Mouse (Mus musculus): Measurements from ENCODE around the gene Hdac10.

Hdac10 gene

DNA sequence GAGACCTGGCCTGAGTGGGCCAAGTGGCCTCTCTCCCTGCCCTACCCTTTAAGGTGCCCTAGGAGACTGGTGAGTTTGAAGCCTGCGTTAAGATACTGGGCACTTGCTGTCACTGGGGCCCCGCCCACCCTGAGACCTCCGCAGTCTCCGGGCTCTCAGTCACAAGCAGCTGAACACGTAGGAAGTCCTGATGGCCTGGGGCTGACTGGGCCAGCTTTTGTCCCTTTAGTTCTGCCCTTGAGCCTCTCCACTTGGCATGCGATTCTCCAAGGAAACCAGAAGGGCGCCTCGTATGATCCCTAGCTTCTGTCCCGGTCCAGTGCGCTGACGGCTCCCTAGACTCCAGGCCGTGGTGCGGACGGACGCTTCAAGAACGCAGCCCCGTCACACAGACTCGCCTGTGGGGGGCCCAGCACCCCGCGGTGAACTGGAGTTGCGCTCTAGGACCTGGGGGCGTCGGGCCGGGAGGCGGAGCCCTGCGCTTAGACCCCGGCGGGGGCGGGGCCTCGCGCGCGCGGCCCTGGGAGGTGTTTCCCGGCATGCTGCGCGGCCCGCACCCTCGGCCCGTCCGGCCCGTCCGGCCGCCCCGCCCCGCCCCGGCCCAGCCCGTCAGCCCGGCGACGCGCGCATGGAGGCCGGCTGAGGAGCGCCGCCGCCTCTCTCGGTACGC lies 52.9 kb downstream of the Hdac10 start:
- DNase-seq (ENCODE audit: low spot score in 2 of 2), result peak; percentile 83 to 91

DNA sequence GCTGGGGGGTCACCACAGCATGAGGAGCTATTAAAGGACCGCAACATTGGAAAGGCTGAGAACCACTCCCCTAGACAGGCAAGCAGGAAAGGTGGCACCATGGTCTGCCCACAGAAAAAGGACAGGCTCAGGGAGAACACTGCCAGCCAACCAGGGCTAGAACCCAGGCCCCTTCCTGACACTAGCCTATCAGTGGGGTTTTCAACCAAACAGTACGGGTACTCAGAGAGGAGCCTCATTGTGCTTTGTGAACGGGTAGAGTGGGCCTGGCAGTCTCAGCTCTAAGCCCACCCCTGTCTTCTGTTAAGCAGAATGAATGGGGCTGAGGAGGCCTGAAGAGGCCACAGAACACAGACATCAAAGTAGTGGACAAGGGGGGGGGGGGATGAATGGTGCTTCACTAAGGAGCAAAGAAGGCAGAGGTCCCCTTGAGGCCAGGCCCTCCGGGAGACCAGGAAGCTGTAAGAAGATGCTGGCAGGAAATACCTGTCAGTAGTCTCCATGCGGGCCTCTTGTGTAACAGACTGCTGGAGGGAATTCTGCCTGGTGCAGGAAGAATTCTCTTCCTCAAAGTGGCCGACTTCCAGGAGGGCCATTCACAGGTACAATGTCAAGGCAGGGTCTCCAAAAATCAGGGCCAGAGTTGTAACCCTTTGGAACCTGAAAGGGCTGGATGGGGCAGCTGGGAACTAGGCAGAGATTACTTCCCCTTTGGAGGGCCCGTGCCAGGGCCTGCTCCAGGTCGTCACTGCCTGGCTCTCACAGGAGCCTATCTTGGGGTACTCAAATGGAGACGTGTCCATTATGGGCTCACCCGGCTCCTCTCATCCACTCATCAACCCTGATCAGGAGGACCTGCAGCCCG lies 53.7 kb downstream of the Hdac10 start, which contains the start of gene Trabd:
Gene Trabd (plus strand): TSS at position 512 of the 865 bp plus-strand sequence.
- peak in 1 of 2 experiments; percentile 69 for DNase-seq (ENCODE audit: low spot score in 2 of 2)

GRCm38 (mm10) chr15:89073993-89074603 lies 54.4 kb downstream of the Hdac10 start:
- DNase-seq (ENCODE audit: low spot score in 2 of 2), result no peak

Measured in spleen, postnatal 4 days (tissue).